Comparison of ENCODE assay signal across 30 mouse cellular contexts in the genomic region with DNA sequence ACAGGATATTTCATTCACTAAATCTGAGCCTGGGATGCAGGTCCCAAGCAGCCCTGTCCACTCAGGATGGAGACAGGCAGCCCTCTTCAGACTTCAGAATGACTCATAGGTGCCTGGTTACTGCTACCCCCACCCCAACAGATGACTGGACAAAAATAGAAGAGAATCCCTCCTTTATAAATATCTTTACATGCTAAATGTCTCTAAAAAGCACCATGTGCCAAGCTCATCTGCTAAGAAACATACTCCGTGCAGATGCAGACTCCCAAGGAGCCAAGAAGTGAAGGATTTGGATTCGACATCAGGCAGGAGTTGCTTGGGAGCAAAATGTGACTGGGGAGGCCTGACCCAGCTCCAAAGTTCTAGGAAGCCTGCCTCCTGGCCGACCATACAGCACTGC. TPM values are rescaled to one million over a fixed set of nuclear protein-coding genes. Genes with fewer than 3 reads are reported as not detected.
A peak's percentile ranks its signal among the peaks of the same experiment; 100 is the strongest.
DNase-seq lines count a peak whose midpoint lies in the region; ATAC-seq and TF ChIP-seq lines count a peak whose summit lies in the region.
"Had no signal": no experiment of that assay in that cellular context is flagged by ENCODE, and none has a peak within 500 bp of the region (broad histone marks: within the 10 kb centered on the region; RNA-seq: fewer than 3 reads in every experiment).

No protein-coding gene starts in this region.

- H3K9ac ChIP-seq in embryonic facial prominence, embryonic 14.5 days (ENCODE audit: low read depth, low read length) = no peak overlapping the region
- H3K9ac ChIP-seq: embryonic facial prominence, embryonic 12.5 days; embryonic facial prominence, embryonic 15.5 days; forebrain, embryonic 12.5 days; forebrain, embryonic 15.5 days had no signal

- no peak for ATAC-seq in embryonic facial prominence, embryonic 14.5 days (ENCODE audit: low read depth)
- peak; percentile 5; the same call in 1 of the 2 replicates for ATAC-seq in frontal cortex, adult (ENCODE audit: low TSS enrichment)
- ATAC-seq: activated CD4-positive, CD25-positive, alpha-beta regulatory T cell, adult 4 months; CD4-positive, CD25-positive, alpha-beta regulatory T cell, adult 4 months; forebrain, embryonic 15.5 days; Patski had no signal

- no peaks in the 10 kb centered on the region for H3K4me1 ChIP-seq in embryonic facial prominence, embryonic 14.5 days (ENCODE audit: control insufficient read depth, insufficient read depth, low read length)
- no peaks in the 10 kb centered on the region for H3K4me1 ChIP-seq in embryonic facial prominence, embryonic 10.5 days
- H3K4me1 ChIP-seq: embryonic facial prominence, embryonic 12.5 days; embryonic facial prominence, embryonic 15.5 days; forebrain, embryonic 10.5 days; forebrain, embryonic 12.5 days; forebrain, embryonic 15.5 days had no signal

- 71% methylated on average over 3 of the region's 3 CpGs for WGBS in embryonic facial prominence, embryonic 14.5 days
- 83% methylated on average over 3 of the region's 3 CpGs for WGBS in embryonic facial prominence, embryonic 10.5 days

- H3K27ac ChIP-seq in embryonic facial prominence, embryonic 14.5 days (replicated peaks; ENCODE audit: low read depth, low read length) = no peak overlapping the region
- no peak overlapping the region for H3K27ac ChIP-seq in embryonic facial prominence, embryonic 10.5 days (replicated peaks)
- H3K27ac ChIP-seq in layer of hippocampus, adult 2 months = 0 out of 2 replicates have a peak overlapping the region, but pooled peaks have one; percentile 46
- H3K27ac ChIP-seq: embryonic facial prominence, embryonic 12.5 days; embryonic facial prominence, embryonic 15.5 days; forebrain, embryonic 10.5 days; forebrain, embryonic 12.5 days; forebrain, embryonic 15.5 days had no signal

- H3K4me2 ChIP-seq in embryonic facial prominence, embryonic 14.5 days (ENCODE audit: low read depth, low read length) = no peak overlapping the region
- H3K4me2 ChIP-seq: embryonic facial prominence, embryonic 12.5 days; embryonic facial prominence, embryonic 15.5 days; forebrain, embryonic 12.5 days; forebrain, embryonic 15.5 days had no signal

- H3K27me3 ChIP-seq in embryonic facial prominence, embryonic 14.5 days (replicated peaks; ENCODE audit: control insufficient read depth, insufficient read depth, low read length) = no peaks in the 10 kb centered on the region
- no peaks in the 10 kb centered on the region for H3K27me3 ChIP-seq in embryonic facial prominence, embryonic 10.5 days (replicated peaks; ENCODE audit: low read depth, poor library complexity, severe bottlenecking)
- H3K27me3 ChIP-seq: embryonic facial prominence, embryonic 12.5 days; embryonic facial prominence, embryonic 15.5 days; forebrain, embryonic 12.5 days; forebrain, embryonic 15.5 days; Patski had no signal

- H3K4me3 ChIP-seq in embryonic facial prominence, embryonic 14.5 days (ENCODE audit: low read depth, low read length) = no peak overlapping the region
- H3K4me3 ChIP-seq in embryonic facial prominence, embryonic 10.5 days = no peak overlapping the region
- H3K4me3 ChIP-seq in layer of hippocampus, adult 2 months = no peak overlapping the region
- H3K4me3 ChIP-seq: embryonic facial prominence, embryonic 12.5 days; embryonic facial prominence, embryonic 15.5 days; erythroblast, embryonic 14.5 days; forebrain, embryonic 10.5 days; forebrain, embryonic 12.5 days; forebrain, embryonic 15.5 days had no signal

- TF ChIP-seq CTCF in layer of hippocampus, adult 2 months (conservative IDR thresholded peaks at IDR 0.05) = no peak

- no peaks in the 10 kb centered on the region for H3K9me3 ChIP-seq in embryonic facial prominence, embryonic 14.5 days (ENCODE audit: control insufficient read depth, low read length)
- H3K9me3 ChIP-seq in embryonic facial prominence, embryonic 10.5 days = no peaks in the 10 kb centered on the region
- H3K9me3 ChIP-seq: embryonic facial prominence, embryonic 12.5 days; embryonic facial prominence, embryonic 15.5 days; forebrain, embryonic 10.5 days; forebrain, embryonic 12.5 days; forebrain, embryonic 15.5 days; G1E had no signal

- peak; percentile 2 for DNase-seq in embryonic facial prominence, embryonic 14.5 days (ENCODE audit: low spot score)
- no peak for DNase-seq in embryonic facial prominence, embryonic 10.5 days (ENCODE audit: low spot score)
- DNase-seq in frontal cortex, postnatal 25 days (ENCODE audit: low spot score in 2 of 2) = no peak
- no peak for DNase-seq in layer of hippocampus, adult 2 months (ENCODE audit: low spot score in 2 of 2)
- no peak for DNase-seq in layer of hippocampus, adult 18-20 months (ENCODE audit: low spot score in 2 of 2)
- DNase-seq in spleen, postnatal 36 days (ENCODE audit: low spot score in 2 of 2) = no peak
- DNase-seq: adrenal gland, adult 8-10 months; adrenal gland, postnatal 14 days; adrenal gland, postnatal 36 days; B cell, adult 2 months; cerebellum, adult 11 months; cerebellum, adult 18-20 months; cerebellum, adult 8-10 months; cerebellum, adult 9-11 months; cerebellum, postnatal 14 days; cerebellum, postnatal 36 days; embryo, embryonic 11 days had no signal

- H3K36me3 ChIP-seq in embryonic facial prominence, embryonic 14.5 days (ENCODE audit: control insufficient read depth, insufficient read depth, low read length) = no peaks in the 10 kb centered on the region
- H3K36me3 ChIP-seq in embryonic facial prominence, embryonic 10.5 days (replicated peaks) = no peaks in the 10 kb centered on the region
- H3K36me3 ChIP-seq: embryonic facial prominence, embryonic 12.5 days; embryonic facial prominence, embryonic 15.5 days; forebrain, embryonic 10.5 days; forebrain, embryonic 12.5 days; forebrain, embryonic 15.5 days; G1E had no signal

RNA-seq across cellular contexts. Expression of a gene that starts 46.1 kb away (rescaled TPM):
- 1.0 and 1.2 TPM in 2 replicates for polyA plus RNA-seq in embryonic facial prominence, embryonic 14.5 days (2014; fragmentation: Nextera tagmentation; extraction: Ambion mirVana)
- polyA plus RNA-seq in embryonic facial prominence, embryonic 10.5 days (2016; fragmentation: Nextera tagmentation; extraction: Ambion mirVana) = 0.57 and 0.72 TPM in 2 replicates
- total RNA-seq in layer of hippocampus, adult 2 months (2021) = 100 to 1,000 TPM; 384 to 411 TPM
- total RNA-seq in layer of hippocampus, adult 18-20 months (2021) = 100 to 1,000 TPM; 327 to 355 TPM
- total RNA-seq: CH12.LX; common myeloid progenitor, adult 5-6 weeks had no signal
- polyA plus RNA-seq: activated CD4-positive, CD25-positive, alpha-beta regulatory T cell, adult 4 months; CD4-positive, CD25-positive, alpha-beta regulatory T cell, adult 4 months; G1E had no signal
